Mouse (Mus musculus): ENCODE measurements around the gene Bahcc1.

The Bahcc1 gene

DNA sequence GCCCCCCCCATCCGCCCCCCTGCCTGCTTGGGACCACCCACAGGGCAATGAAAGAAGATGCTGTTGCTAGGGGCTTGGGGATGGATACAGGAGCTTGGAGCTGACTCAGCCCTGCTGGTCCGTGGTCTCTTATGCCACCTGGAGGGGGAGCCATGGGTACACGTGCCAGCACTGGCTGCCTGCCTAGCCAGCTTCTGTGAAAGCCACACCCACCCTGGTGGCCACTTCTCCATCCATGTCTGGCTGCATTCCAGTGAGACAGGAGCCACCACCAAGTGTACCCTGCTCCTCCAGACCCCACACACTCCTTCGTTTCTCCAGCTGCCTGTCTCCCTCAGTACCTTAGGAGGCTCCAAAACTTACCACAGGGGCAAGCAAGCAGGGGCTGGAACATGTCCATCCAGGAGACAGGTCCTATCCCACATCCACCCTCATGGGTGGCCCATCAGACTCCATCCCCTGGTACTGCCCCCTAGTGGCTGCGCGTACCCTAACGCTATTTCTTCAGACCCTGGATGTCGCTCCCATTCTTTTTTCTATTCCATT, 29.7 kb downstream of the Bahcc1 start:
- TF ChIP-seq NANOG (IDR thresholded peaks at IDR 0.05; ENCODE audit: borderline replicate concordance, low read length) = no peak
- peak; percentile 87 for TF ChIP-seq CTCF (conservative IDR thresholded peaks at IDR 0.05; ENCODE audit: low read length)
- Histone ChIP-seq H3K4me3 (replicated peaks; ENCODE audit: low read length) (no peak overlapping the region; the same call in 1 of the 2 replicates), H3K9me3 (ENCODE audit: low read length) (no peaks in the 10 kb centered on the region), H3K27me3 (ENCODE audit: insufficient read depth, low read length) (no peaks in the 10 kb centered on the region), H3K4me1 (replicated peaks; ENCODE audit: low read depth, low read length) (peaks cover 90% of the 10 kb centered on the region), H3K36me3 (ENCODE audit: insufficient read depth, low read length) (peaks cover 62% of the 10 kb centered on the region)

DNA sequence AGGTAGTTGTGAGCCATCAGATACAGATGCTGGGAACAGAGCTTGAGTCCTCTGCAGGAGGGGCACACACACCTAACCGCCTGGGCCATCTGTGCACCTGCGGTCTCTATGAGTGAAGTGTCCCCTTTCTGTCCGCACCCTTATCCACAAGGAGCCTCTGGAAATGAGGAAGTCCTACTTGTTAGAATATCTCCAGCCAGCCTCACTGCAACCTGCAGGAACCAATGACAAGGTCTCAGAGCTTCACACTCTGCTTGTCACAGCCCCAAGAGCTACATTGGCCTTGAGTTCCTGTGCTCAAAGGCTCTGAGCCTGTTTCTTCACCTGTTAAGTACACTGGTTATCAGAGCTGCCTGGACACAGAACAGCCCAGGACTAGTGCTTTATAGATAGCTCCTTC, 30.4 kb downstream of the Bahcc1 start:
- Histone ChIP-seq H3K27me3 (ENCODE audit: insufficient read depth, low read length) (no peaks in the 10 kb centered on the region), H3K4me1 (replicated peaks; ENCODE audit: low read depth, low read length) (peaks cover 93% of the 10 kb centered on the region), H3K36me3 (ENCODE audit: insufficient read depth, low read length) (peaks cover 65% of the 10 kb centered on the region), H3K4me3 (replicated peaks; ENCODE audit: low read length) (no peak overlapping the region), H3K9me3 (ENCODE audit: low read length) (no peaks in the 10 kb centered on the region)
- TF ChIP-seq NANOG (IDR thresholded peaks at IDR 0.05; ENCODE audit: borderline replicate concordance, low read length) (no peak), CTCF (conservative IDR thresholded peaks at IDR 0.05; ENCODE audit: low read length) (no peak), POU5F1 (IDR thresholded peaks at IDR 0.05; ENCODE audit: borderline replicate concordance, low read length) (no peak)

DNA sequence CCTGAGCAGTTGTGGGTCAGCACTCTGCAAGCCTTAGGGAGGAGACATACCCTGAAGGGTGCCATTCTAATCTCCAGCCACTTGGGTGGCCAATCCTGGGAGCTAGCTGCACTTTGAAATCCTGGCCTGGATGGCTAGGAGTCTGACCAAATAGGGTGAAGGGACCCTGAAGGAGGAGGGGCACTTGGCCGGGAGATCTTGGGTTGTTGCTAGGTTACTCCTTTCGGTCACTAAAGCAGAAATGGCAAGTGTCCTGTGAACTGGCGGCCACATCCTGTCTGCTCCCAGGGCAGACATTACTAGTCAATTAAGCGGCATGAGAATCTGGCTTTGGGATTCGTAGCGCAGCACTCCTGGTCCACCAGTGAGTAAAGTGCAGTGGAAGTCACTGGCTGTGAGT, 31.3 kb downstream of the Bahcc1 start:
- no peak for TF ChIP-seq CTCF (conservative IDR thresholded peaks at IDR 0.05; ENCODE audit: low read length)
- TF ChIP-seq POU5F1 (IDR thresholded peaks at IDR 0.05; ENCODE audit: borderline replicate concordance, low read length) = no peak
- TF ChIP-seq NANOG (IDR thresholded peaks at IDR 0.05; ENCODE audit: borderline replicate concordance, low read length) = no peak

DNA sequence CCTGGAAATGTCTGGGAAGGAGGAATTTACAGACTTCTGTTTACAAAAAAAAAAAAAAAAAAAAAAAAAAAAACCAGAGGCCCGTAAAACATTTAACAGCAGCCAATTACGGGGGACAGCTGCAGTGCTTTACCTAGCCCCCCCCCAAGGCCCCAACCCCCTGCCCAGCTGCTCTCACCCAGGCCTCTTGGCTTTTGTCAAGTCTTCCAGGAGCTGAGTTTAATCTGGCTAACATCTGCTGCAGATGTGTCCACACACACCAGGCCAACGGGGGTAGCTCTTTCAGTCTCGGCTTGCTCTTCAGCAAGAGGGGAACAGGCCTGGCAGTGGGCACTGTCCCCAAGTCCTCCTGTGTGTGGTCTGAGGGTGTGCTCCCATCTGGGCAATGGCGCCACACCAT, 32.7 kb downstream of the Bahcc1 start:
- H3K27me3 ChIP-seq (ENCODE audit: insufficient read depth, low read length) = no peaks in the 10 kb centered on the region
- H3K36me3 ChIP-seq (ENCODE audit: insufficient read depth, low read length) = peaks cover 61% of the 10 kb centered on the region
- peaks cover 97% of the 10 kb centered on the region for H3K4me1 ChIP-seq (replicated peaks; ENCODE audit: low read depth, low read length)
- no peaks in the 10 kb centered on the region for H3K9me3 ChIP-seq (ENCODE audit: low read length)
- TF ChIP-seq POU5F1 (IDR thresholded peaks at IDR 0.05; ENCODE audit: borderline replicate concordance, low read length) = no peak
- TF ChIP-seq CTCF (conservative IDR thresholded peaks at IDR 0.05; ENCODE audit: low read length) = no peak
- TF ChIP-seq NANOG (IDR thresholded peaks at IDR 0.05; ENCODE audit: borderline replicate concordance, low read length) = no peak
- H3K4me3 ChIP-seq (replicated peaks; ENCODE audit: low read length) = no peak overlapping the region

More for the DNA sequence above, 31.3 kb downstream of the Bahcc1 start:
- Histone ChIP-seq H3K36me3 (ENCODE audit: insufficient read depth, low read length) (peaks cover 70% of the 10 kb centered on the region), H3K27me3 (ENCODE audit: insufficient read depth, low read length) (no peaks in the 10 kb centered on the region), H3K4me1 (replicated peaks; ENCODE audit: low read depth, low read length) (peaks cover 97% of the 10 kb centered on the region), H3K9me3 (ENCODE audit: low read length) (no peaks in the 10 kb centered on the region), H3K4me3 (replicated peaks; ENCODE audit: low read length) (no peak overlapping the region)

DNA sequence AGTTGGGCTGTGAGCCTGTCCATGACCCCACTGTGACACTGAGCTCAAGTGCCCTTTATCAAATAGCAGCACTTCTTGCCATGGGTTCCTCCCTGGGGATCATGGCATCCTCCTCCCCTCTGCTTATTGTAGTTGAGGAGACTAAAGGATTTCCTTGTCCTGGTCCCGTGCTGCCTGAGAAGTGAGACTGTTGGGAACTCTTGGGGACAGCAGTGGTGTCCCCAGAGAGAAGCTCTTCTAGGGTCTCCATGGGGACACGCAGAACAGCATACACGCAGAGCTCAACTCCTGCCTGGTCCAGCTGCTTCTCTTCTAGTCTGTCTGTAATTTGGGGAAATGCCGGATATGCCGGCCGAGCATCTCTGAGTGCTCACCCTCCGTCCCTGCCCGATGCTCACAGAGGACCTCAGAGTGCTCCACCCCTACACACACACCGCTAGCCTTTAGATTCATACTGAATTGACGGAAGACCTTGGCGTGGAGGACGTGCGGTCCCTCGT, 33.6 kb downstream of the Bahcc1 start:
- Histone ChIP-seq H3K27me3 (ENCODE audit: insufficient read depth, low read length) (no peaks in the 10 kb centered on the region), H3K4me1 (replicated peaks; ENCODE audit: low read depth, low read length) (peaks cover 97% of the 10 kb centered on the region), H3K36me3 (ENCODE audit: insufficient read depth, low read length) (peaks cover 60% of the 10 kb centered on the region), H3K4me3 (replicated peaks; ENCODE audit: low read length) (no peak overlapping the region), H3K9me3 (ENCODE audit: low read length) (no peaks in the 10 kb centered on the region)
- no peak for TF ChIP-seq NANOG (IDR thresholded peaks at IDR 0.05; ENCODE audit: borderline replicate concordance, low read length)
- no peak for TF ChIP-seq CTCF (conservative IDR thresholded peaks at IDR 0.05; ENCODE audit: low read length)
- TF ChIP-seq POU5F1 (IDR thresholded peaks at IDR 0.05; ENCODE audit: borderline replicate concordance, low read length) = no peak

DNA sequence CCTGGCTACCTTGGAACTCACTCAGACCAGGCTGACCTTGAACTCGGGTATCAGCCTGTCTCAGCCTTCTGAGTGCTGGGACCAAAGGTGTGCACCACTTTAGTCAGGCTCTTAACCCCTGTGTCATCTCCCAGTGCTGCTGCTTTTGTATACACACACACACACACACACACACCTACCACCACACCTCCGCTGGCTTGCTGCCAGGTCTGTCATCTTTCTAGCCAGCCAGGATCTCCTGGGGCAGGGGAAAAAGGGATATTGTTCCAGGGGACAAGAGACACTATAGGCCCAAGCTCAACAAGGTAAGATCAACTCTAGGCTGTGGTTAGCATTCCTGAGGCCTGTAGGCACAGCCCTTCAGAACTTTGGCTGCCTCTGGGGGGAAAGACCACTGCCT, 34.5 kb downstream of the Bahcc1 start:
- TF ChIP-seq CTCF (conservative IDR thresholded peaks at IDR 0.05; ENCODE audit: low read length) (no peak), POU5F1 (IDR thresholded peaks at IDR 0.05; ENCODE audit: borderline replicate concordance, low read length) (no peak), NANOG (IDR thresholded peaks at IDR 0.05; ENCODE audit: borderline replicate concordance, low read length) (no peak)
- peaks cover 97% of the 10 kb centered on the region for H3K4me1 ChIP-seq (replicated peaks; ENCODE audit: low read depth, low read length)
- no peak overlapping the region for H3K4me3 ChIP-seq (replicated peaks; ENCODE audit: low read length)
- peaks cover 70% of the 10 kb centered on the region for H3K36me3 ChIP-seq (ENCODE audit: insufficient read depth, low read length)
- H3K9me3 ChIP-seq (ENCODE audit: low read length) = no peaks in the 10 kb centered on the region
- no peaks in the 10 kb centered on the region for H3K27me3 ChIP-seq (ENCODE audit: insufficient read depth, low read length)

DNA sequence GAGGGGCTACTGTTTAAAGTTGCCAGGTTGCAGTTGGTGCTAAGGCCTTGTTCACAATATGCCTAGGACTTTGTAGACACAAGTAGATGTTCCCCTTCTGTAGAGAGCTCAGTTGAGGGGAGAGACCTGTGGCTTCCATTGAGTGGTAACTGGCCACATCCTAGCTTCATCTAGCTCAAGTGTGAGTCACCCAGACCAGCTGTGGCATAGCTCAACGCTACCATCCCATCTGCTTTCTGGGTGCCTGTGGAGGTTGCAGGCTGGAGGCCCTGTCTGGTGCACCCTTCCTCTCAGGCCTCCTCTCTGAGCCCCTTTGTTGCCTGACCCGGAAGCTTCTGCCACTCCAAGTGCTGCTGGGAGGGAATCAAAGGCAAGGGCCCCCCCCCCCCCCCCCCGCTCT, 34.9 kb downstream of the Bahcc1 start:
- H3K4me3 ChIP-seq (replicated peaks; ENCODE audit: low read length) = no peak overlapping the region
- H3K4me1 ChIP-seq (replicated peaks; ENCODE audit: low read depth, low read length) = peaks cover 97% of the 10 kb centered on the region
- H3K27me3 ChIP-seq (ENCODE audit: insufficient read depth, low read length) = no peaks in the 10 kb centered on the region
- H3K36me3 ChIP-seq (ENCODE audit: insufficient read depth, low read length) = peaks cover 74% of the 10 kb centered on the region
- no peaks in the 10 kb centered on the region for H3K9me3 ChIP-seq (ENCODE audit: low read length)
- no peak for TF ChIP-seq POU5F1 (IDR thresholded peaks at IDR 0.05; ENCODE audit: borderline replicate concordance, low read length)
- TF ChIP-seq NANOG (IDR thresholded peaks at IDR 0.05; ENCODE audit: borderline replicate concordance, low read length) = no peak
- TF ChIP-seq CTCF (conservative IDR thresholded peaks at IDR 0.05; ENCODE audit: low read length) = no peak

DNA sequence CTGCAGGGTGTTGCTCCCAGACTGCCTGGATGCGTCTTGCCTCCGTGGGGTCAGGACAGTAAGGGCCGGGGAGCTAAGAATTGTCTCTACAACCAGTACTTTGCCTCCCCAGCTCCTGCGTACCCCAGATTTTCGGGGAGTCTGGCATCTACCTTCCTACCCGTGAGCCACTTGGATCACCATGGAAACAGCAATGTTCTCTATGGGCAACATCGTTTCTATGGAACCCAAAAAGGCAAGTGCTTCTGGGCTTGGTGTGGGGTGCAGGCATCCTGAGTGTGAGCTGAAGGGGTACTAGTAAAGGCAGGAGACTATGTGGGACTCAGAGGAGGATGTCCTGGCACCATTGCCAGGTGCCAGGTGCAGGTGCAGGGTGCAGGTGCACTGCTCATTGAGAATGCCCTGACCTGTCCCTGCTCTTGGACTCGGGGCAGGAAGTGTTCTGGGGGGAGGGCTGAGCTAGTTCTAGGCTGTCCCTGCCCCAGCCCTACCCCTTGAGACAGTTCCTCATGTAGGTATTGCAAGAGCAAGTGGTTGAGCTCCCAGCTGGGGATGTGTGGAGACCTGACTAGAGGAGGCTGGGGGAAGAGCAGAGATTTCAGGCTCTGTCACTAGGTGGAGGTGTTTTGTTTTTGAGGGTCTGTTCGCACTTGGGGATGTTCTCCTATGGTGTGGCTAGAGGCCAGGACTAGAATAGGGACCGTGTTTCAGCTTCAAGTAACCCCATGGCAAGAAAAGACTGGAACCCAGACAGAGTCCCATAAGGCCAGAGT, 35.6 kb downstream of the Bahcc1 start:
- TF ChIP-seq NANOG (IDR thresholded peaks at IDR 0.05; ENCODE audit: borderline replicate concordance, low read length) (no peak), CTCF (conservative IDR thresholded peaks at IDR 0.05; ENCODE audit: low read length) (peak; percentile 16; the same call in 1 of the 2 replicates), POU5F1 (IDR thresholded peaks at IDR 0.05; ENCODE audit: borderline replicate concordance, low read length) (no peak)
- H3K4me3 ChIP-seq (replicated peaks; ENCODE audit: low read length) = no peak overlapping the region
- no peaks in the 10 kb centered on the region for H3K27me3 ChIP-seq (ENCODE audit: insufficient read depth, low read length)
- H3K4me1 ChIP-seq (replicated peaks; ENCODE audit: low read depth, low read length) = peaks cover 98% of the 10 kb centered on the region
- peaks cover 76% of the 10 kb centered on the region for H3K36me3 ChIP-seq (ENCODE audit: insufficient read depth, low read length)
- H3K9me3 ChIP-seq (ENCODE audit: low read length) = no peaks in the 10 kb centered on the region

Data from E14TG2a.4 (cell line).